Mouse (Mus musculus): ENCODE results near the gene Adprm. TPM values are rescaled to one million over a fixed set of nuclear protein-coding genes. Genes with fewer than 3 reads are reported as not detected.

The Adprm gene
- polyA plus RNA-seq, 1 experiment from 2014 or later, result 39.5 TPM

GRCm38 (mm10) chr11:67048496-67048895, 3.9 kb downstream of the Adprm start:
- DNase-seq (ENCODE audit: low spot score) (no peak), ATAC-seq (replicated peaks; ENCODE audit: insufficient number of reproducible peaks, low FRiP score, low TSS enrichment, low read depth) (no peak)
- Histone ChIP-seq H3K9me3 (replicated peaks; ENCODE audit: control insufficient read depth, low read length) (no peaks in the 10 kb centered on the region), H3K27ac (replicated peaks; ENCODE audit: low read depth, low read length) (no peak overlapping the region), H3K4me3 (ENCODE audit: low read depth, low read length) (no peak overlapping the region), H3K4me2 (ENCODE audit: low read depth, low read length) (no peak overlapping the region), H3K4me1 (ENCODE audit: control insufficient read depth, insufficient read depth, low read length) (no peaks in the 10 kb centered on the region), H3K9ac (replicated peaks; ENCODE audit: low read length) (no peak overlapping the region), H3K36me3 (replicated peaks; ENCODE audit: control insufficient read depth, insufficient read depth, low read depth, low read length) (no peaks in the 10 kb centered on the region), H3K27me3 (ENCODE audit: control insufficient read depth, insufficient read depth, low read length) (no peaks in the 10 kb centered on the region)
- WGBS, result 89% methylated on average over 8 of the region's 8 CpGs

DNA sequence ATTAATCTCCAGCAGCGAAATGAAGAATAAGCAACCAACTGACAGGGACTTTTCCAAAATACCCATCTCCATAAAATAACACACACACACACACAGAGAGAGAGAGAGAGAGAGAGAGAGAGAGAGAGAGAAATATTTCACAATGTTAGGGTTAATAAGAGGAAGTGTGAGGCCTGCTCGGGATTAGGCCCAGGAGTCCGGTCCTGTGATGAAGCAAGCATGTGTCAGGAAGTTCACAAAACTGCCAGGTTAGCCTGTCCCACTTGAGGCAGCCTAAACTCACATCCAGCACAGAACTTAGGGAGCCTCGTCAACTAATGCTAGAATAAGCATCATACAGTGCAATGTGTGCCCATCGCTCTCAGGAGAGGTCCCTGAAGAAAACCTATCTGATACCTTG, 5.2 kb downstream of the Adprm start:
- DNase-seq (ENCODE audit: low spot score), result no peak
- Histone ChIP-seq H3K36me3 (replicated peaks; ENCODE audit: control insufficient read depth, insufficient read depth, low read depth, low read length) (no peaks in the 10 kb centered on the region), H3K4me1 (ENCODE audit: control insufficient read depth, insufficient read depth, low read length) (no peaks in the 10 kb centered on the region), H3K4me3 (ENCODE audit: low read depth, low read length) (no peak overlapping the region), H3K4me2 (ENCODE audit: low read depth, low read length) (no peak overlapping the region), H3K27ac (replicated peaks; ENCODE audit: low read depth, low read length) (no peak overlapping the region), H3K9me3 (replicated peaks; ENCODE audit: control insufficient read depth, low read length) (no peaks in the 10 kb centered on the region), H3K9ac (replicated peaks; ENCODE audit: low read length) (no peak overlapping the region), H3K27me3 (ENCODE audit: control insufficient read depth, insufficient read depth, low read length) (no peaks in the 10 kb centered on the region)
- no peak for ATAC-seq (replicated peaks; ENCODE audit: insufficient number of reproducible peaks, low FRiP score, low TSS enrichment, low read depth)
- 93% methylated on average over 5 of the region's 5 CpGs for WGBS

DNA sequence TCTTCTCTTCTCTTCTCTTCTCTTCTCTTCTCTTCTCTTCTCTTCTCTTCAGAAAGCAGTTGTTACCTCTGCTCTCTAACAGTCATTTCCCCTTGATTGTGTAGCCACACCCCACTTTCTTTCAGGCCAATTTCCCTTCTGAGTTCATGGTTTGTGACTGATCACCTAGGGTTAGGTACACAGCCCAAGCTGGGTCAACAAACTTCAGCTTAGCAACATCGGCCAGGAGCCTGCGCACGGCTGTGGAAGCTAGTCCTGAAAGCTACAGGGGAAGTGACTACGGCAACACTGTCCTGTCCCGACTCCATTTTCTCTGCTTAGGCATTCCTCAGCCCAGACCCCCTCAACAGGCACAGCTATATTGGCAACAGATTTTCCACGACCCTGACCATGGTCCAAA, 7.4 kb downstream of the Adprm start:
- Histone ChIP-seq H3K9me3 (replicated peaks; ENCODE audit: control insufficient read depth, low read length) (no peaks in the 10 kb centered on the region), H3K27me3 (ENCODE audit: control insufficient read depth, insufficient read depth, low read length) (no peaks in the 10 kb centered on the region), H3K36me3 (replicated peaks; ENCODE audit: control insufficient read depth, insufficient read depth, low read depth, low read length) (peaks cover 3% of the 10 kb centered on the region), H3K4me2 (ENCODE audit: low read depth, low read length) (no peak overlapping the region), H3K4me3 (ENCODE audit: low read depth, low read length) (no peak overlapping the region), H3K9ac (replicated peaks; ENCODE audit: low read length) (no peak overlapping the region), H3K4me1 (ENCODE audit: control insufficient read depth, insufficient read depth, low read length) (no peaks in the 10 kb centered on the region), H3K27ac (replicated peaks; ENCODE audit: low read depth, low read length) (no peak overlapping the region)
- DNase-seq (ENCODE audit: low spot score) (no peak), ATAC-seq (replicated peaks; ENCODE audit: insufficient number of reproducible peaks, low FRiP score, low TSS enrichment, low read depth) (no peak)
- 69% methylated on average over 6 of the region's 6 CpGs for WGBS

GRCm38 (mm10) chr11:67043007-67043406, 9.4 kb downstream of the Adprm start:
- DNase-seq (ENCODE audit: low spot score) (no peak), ATAC-seq (replicated peaks; ENCODE audit: insufficient number of reproducible peaks, low FRiP score, low TSS enrichment, low read depth) (no peak)
- Histone ChIP-seq H3K27me3 (ENCODE audit: control insufficient read depth, insufficient read depth, low read length) (no peaks in the 10 kb centered on the region), H3K9me3 (replicated peaks; ENCODE audit: control insufficient read depth, low read length) (no peaks in the 10 kb centered on the region), H3K4me2 (ENCODE audit: low read depth, low read length) (no peak overlapping the region), H3K4me1 (ENCODE audit: control insufficient read depth, insufficient read depth, low read length) (no peaks in the 10 kb centered on the region), H3K36me3 (replicated peaks; ENCODE audit: control insufficient read depth, insufficient read depth, low read depth, low read length) (peaks cover 8% of the 10 kb centered on the region), H3K27ac (replicated peaks; ENCODE audit: low read depth, low read length) (no peak overlapping the region), H3K4me3 (ENCODE audit: low read depth, low read length) (no peak overlapping the region), H3K9ac (replicated peaks; ENCODE audit: low read length) (no peak overlapping the region)
- 47% methylated on average over 8 of the region's 8 CpGs for WGBS

DNA sequence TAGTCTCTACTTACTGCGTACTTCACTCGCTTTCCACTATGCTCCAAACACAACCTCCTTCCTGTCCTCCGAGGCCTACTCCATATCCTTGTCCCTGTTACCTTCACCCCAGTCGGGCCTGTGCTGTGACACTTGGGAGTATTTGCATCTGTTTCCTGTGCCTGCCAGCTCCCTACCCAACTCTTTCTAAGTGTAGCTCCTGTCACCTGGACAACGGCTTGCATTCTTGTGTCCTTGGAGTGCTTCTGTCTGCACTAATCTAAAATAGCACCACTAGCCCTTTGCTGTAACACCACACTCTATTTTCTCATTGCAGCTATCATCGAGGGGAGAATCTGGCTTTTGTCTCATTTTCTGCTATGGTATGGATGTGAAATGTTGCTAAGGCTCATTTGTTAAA, 11.9 kb downstream of the Adprm start:
- Histone ChIP-seq H3K4me3 (ENCODE audit: low read depth, low read length) (no peak overlapping the region), H3K9ac (replicated peaks; ENCODE audit: low read length) (no peak overlapping the region), H3K27ac (replicated peaks; ENCODE audit: low read depth, low read length) (no peak overlapping the region), H3K9me3 (replicated peaks; ENCODE audit: control insufficient read depth, low read length) (no peaks in the 10 kb centered on the region), H3K36me3 (replicated peaks; ENCODE audit: control insufficient read depth, insufficient read depth, low read depth, low read length) (peaks cover 8% of the 10 kb centered on the region), H3K4me2 (ENCODE audit: low read depth, low read length) (no peak overlapping the region), H3K4me1 (ENCODE audit: control insufficient read depth, insufficient read depth, low read length) (no peaks in the 10 kb centered on the region), H3K27me3 (ENCODE audit: control insufficient read depth, insufficient read depth, low read length) (no peaks in the 10 kb centered on the region)
- DNase-seq (ENCODE audit: low spot score) (no peak), ATAC-seq (replicated peaks; ENCODE audit: insufficient number of reproducible peaks, low FRiP score, low TSS enrichment, low read depth) (no peak)
- 94% methylated on average over 6 of the region's 6 CpGs for WGBS

- Histone ChIP-seq H3K9me3 (replicated peaks; ENCODE audit: control insufficient read depth, low read length) (no peaks in the 10 kb centered on the region), H3K9ac (replicated peaks; ENCODE audit: low read length) (no peak overlapping the region), H3K27me3 (ENCODE audit: control insufficient read depth, insufficient read depth, low read length) (no peaks in the 10 kb centered on the region), H3K4me3 (ENCODE audit: low read depth, low read length) (no peak overlapping the region), H3K27ac (replicated peaks; ENCODE audit: low read depth, low read length) (no peak overlapping the region), H3K4me1 (ENCODE audit: control insufficient read depth, insufficient read depth, low read length) (no peaks in the 10 kb centered on the region), H3K4me2 (ENCODE audit: low read depth, low read length) (no peak overlapping the region), H3K36me3 (replicated peaks; ENCODE audit: control insufficient read depth, insufficient read depth, low read depth, low read length) (peaks cover 8% of the 10 kb centered on the region)
- ATAC-seq (replicated peaks; ENCODE audit: insufficient number of reproducible peaks, low FRiP score, low TSS enrichment, low read depth) (no peak), DNase-seq (ENCODE audit: low spot score) (no peak)
- WGBS, result 89% methylated on average over 3 of the region's 3 CpGs
Observed at GRCm38 (mm10) chr11:67039799-67040198, 12.6 kb downstream of the Adprm start.

- Histone ChIP-seq H3K9me3 (replicated peaks; ENCODE audit: control insufficient read depth, low read length) (no peaks in the 10 kb centered on the region), H3K4me3 (ENCODE audit: low read depth, low read length) (no peak overlapping the region), H3K4me2 (ENCODE audit: low read depth, low read length) (no peak overlapping the region), H3K27ac (replicated peaks; ENCODE audit: low read depth, low read length) (no peak overlapping the region), H3K27me3 (ENCODE audit: control insufficient read depth, insufficient read depth, low read length) (no peaks in the 10 kb centered on the region), H3K36me3 (replicated peaks; ENCODE audit: control insufficient read depth, insufficient read depth, low read depth, low read length) (peaks cover 8% of the 10 kb centered on the region), H3K9ac (replicated peaks; ENCODE audit: low read length) (no peak overlapping the region), H3K4me1 (ENCODE audit: control insufficient read depth, insufficient read depth, low read length) (no peaks in the 10 kb centered on the region)
- no peak for DNase-seq (ENCODE audit: low spot score)
- WGBS, result 96% methylated on average over 9 of the region's 9 CpGs
- no peak for ATAC-seq (replicated peaks; ENCODE audit: insufficient number of reproducible peaks, low FRiP score, low TSS enrichment, low read depth)
Observed at GRCm38 (mm10) chr11:67036892-67037291, 15.5 kb downstream of the Adprm start.

DNA sequence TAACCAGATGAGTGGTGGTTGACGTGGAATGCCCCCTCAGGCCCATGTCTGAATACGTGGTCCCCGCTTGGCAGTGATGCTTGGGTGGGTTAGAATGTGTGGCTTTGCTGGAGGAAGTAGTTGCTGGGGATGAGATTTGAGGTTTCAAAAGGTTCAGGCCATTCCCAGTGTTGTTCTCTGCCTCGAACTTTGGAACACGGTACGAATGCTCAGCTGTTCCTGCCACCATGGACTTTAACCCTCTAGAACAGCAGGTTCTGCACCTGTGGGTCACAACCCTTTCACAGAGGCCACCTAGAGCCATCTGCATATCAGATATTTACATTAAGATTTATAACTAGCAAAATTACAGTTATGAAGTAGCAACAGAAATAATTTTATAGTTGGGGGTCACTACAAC, 16.2 kb downstream of the Adprm start:
- ATAC-seq (replicated peaks; ENCODE audit: insufficient number of reproducible peaks, low FRiP score, low TSS enrichment, low read depth), result no peak
- 76% methylated on average over 6 of the region's 6 CpGs for WGBS
- no peaks in the 10 kb centered on the region for H3K4me1 ChIP-seq (ENCODE audit: control insufficient read depth, insufficient read depth, low read length)
- H3K36me3 ChIP-seq (replicated peaks; ENCODE audit: control insufficient read depth, insufficient read depth, low read depth, low read length), result peaks cover 8% of the 10 kb centered on the region
- no peak for DNase-seq (ENCODE audit: low spot score)
- H3K27me3 ChIP-seq (ENCODE audit: control insufficient read depth, insufficient read depth, low read length), result no peaks in the 10 kb centered on the region
- H3K4me2 ChIP-seq (ENCODE audit: low read depth, low read length), result no peak overlapping the region
- no peaks in the 10 kb centered on the region for H3K9me3 ChIP-seq (replicated peaks; ENCODE audit: control insufficient read depth, low read length)
- no peak overlapping the region for H3K27ac ChIP-seq (replicated peaks; ENCODE audit: low read depth, low read length)
- no peak overlapping the region for H3K9ac ChIP-seq (replicated peaks; ENCODE audit: low read length)
- no peak overlapping the region for H3K4me3 ChIP-seq (ENCODE audit: low read depth, low read length)

Data from embryonic facial prominence, embryonic 11.5 days (tissue).